Mouse (Mus musculus): ENCODE measurements around the gene Zfp933. TPM values are rescaled to one million over a fixed set of nuclear protein-coding genes. Genes with fewer than 3 reads are reported as not detected.

Gene Zfp933
- total RNA-seq, 2 experiments from 2014 or later: 11.1 to 12.7 TPM

Other genes starting within 250 kb of the Zfp933 start
- gene Zfp979, start 205.9 kb downstream of the Zfp933 start, total RNA-seq (2021): 1 to 10 TPM; 3.2 to 3.3 TPM
- under 1 TPM in 1 of 2 experiments, not detected in 1; 0.12 TPM for gene Zfp534, start 145.8 kb downstream of the Zfp933 start, total RNA-seq (2021)
- 1 to 10 TPM; 2.8 to 3.1 TPM for gene Zfp984, start 38.6 kb downstream of the Zfp933 start, total RNA-seq (2021)
- gene Miip, start 20.4 kb upstream of the Zfp933 start, total RNA-seq (2021): 1 to 10 TPM; 9.1 TPM
- gene Fv1, start 20.6 kb upstream of the Zfp933 start, total RNA-seq (2021): 10 to 100 TPM; 15.5 to 19.7 TPM
- gene Mfn2, start 56.3 kb upstream of the Zfp933 start, total RNA-seq (2021): 100 to 1,000 TPM; 621 to 624 TPM
- 10 to 100 TPM; 90.1 to 95.0 TPM for gene Plod1, start 88.4 kb upstream of the Zfp933 start, total RNA-seq (2021)
- 10 to 100 TPM; 39.6 to 43.9 TPM for gene 2510039O18Rik, start 92.5 kb upstream of the Zfp933 start, total RNA-seq (2021)
- 100 to 1,000 TPM in 1 of 2 experiments, 10 to 100 TPM in 1; 74.4 to 148 TPM for gene Nppb, start 137.4 kb upstream of the Zfp933 start, total RNA-seq (2021)
- 1,000 to 10,000 TPM in 1 of 2 experiments, 100 to 1,000 TPM in 1; 590 to 1,636 TPM for gene Nppa, start 152.4 kb upstream of the Zfp933 start, total RNA-seq (2021)
- gene Clcn6, start 190.5 kb upstream of the Zfp933 start, total RNA-seq (2021): 10 to 100 TPM in 1 of 2 experiments, 1 to 10 TPM in 1; 9.5 to 11.0 TPM
- 10 to 100 TPM; 13.1 to 14.7 TPM for gene Mthfr, start 190.7 kb upstream of the Zfp933 start, total RNA-seq (2021)
- 10 to 100 TPM; 36.4 to 38.5 TPM for gene Agtrap, start 239.7 kb upstream of the Zfp933 start, total RNA-seq (2021)

Measured in heart, postnatal 14 days (tissue).